Mouse (Mus musculus): ENCODE results near the gene Spast. TPM values are rescaled to one million over a fixed set of nuclear protein-coding genes. Genes with fewer than 3 reads are reported as not detected.
"Not testable (repeated sequence)": the region's sequence is repeated elsewhere in the genome, so short reads cannot be mapped to it uniquely, and the experiment has no call there.

The Spast gene
- 10 to 100 TPM; 53.4 to 55.1 TPM for total RNA-seq (2021)
- long read RNA-seq, experiment 1, full-length matches to known transcripts, result 46 of 62 reads
- long read RNA-seq, experiment 1, partial matches to known transcripts, result 1 of 62 reads
- long read RNA-seq, experiment 1, other reads (novel, unspliced or antisense), result 15 of 62 reads
- long read RNA-seq, experiment 2, full-length matches to known transcripts, result 30 of 39 reads
- long read RNA-seq, experiment 2, partial matches to known transcripts, result 3 of 39 reads
- long read RNA-seq, experiment 2, other reads (novel, unspliced or antisense), result 6 of 39 reads

GRCm38 (mm10) chr17:74338937-74339804 lies at the start of gene Spast:
Gene Spast, plus strand, starts transcription at chr17:74338987.
- DNase-seq (ENCODE audit: extremely low spot score in 1 of 2, low spot score in 2 of 2), result peak; percentile 62 to 67
- intact Hi-C loops (cut with DNase I), result loop anchor here (1.0 to 5.0 kb wide), 5 partner anchors 23 to 1213 kb away; partner anchors contain the start of genes Birc6, Fam98a, Memo1 and Slc30a6
- TF ChIP-seq CTCF (IDR thresholded peaks at IDR 0.05), result no peak
- peak within 1 kb of the TSS; percentile 68 for H3K4me3 ChIP-seq
- H3K27ac ChIP-seq, result peak within 1 kb of the TSS; percentile 77

- Histone ChIP-seq H3K27ac (no peak overlapping the region), H3K4me3 (no peak overlapping the region)
- no peak for DNase-seq (ENCODE audit: extremely low spot score in 1 of 2, low spot score in 2 of 2)
- intact Hi-C loops (cut with DNase I), result no loop called here
- no peak for TF ChIP-seq CTCF (IDR thresholded peaks at IDR 0.05)
Measured at GRCm38 (mm10) chr17:74290198-74290597, 48.6 kb upstream of the Spast start.

GRCm38 (mm10) chr17:74290869-74291268 lies 47.9 kb upstream of the Spast start:
- TF ChIP-seq CTCF (IDR thresholded peaks at IDR 0.05), result no peak
- Histone ChIP-seq H3K4me3 (no peak overlapping the region), H3K27ac (no peak overlapping the region)
- DNase-seq (ENCODE audit: extremely low spot score in 1 of 2, low spot score in 2 of 2), result no peak
- intact Hi-C loops (cut with DNase I), result no loop called here

GRCm38 (mm10) chr17:74291640-74292361 lies 47.0 kb upstream of the Spast start:
- intact Hi-C loops (cut with DNase I), result no loop called here
- TF ChIP-seq CTCF (IDR thresholded peaks at IDR 0.05), result no peak
- no peak overlapping the region for H3K4me3 ChIP-seq
- H3K27ac ChIP-seq, result no peak overlapping the region
- DNase-seq (ENCODE audit: extremely low spot score in 1 of 2, low spot score in 2 of 2), result no peak

- intact Hi-C loops (cut with DNase I), result loop anchor here (2.0 kb wide), 1 partner anchor 45 kb away; the partner anchor contains the start of gene Spast
- H3K4me3 ChIP-seq, result peak overlapping the region; percentile 78
- TF ChIP-seq CTCF (IDR thresholded peaks at IDR 0.05), result no peak
- DNase-seq (ENCODE audit: extremely low spot score in 1 of 2, low spot score in 2 of 2), result peak; percentile 26
- peak overlapping the region; percentile 78 for H3K27ac ChIP-seq
Measured at GRCm38 (mm10) chr17:74293687-74294425, 44.9 kb upstream of the Spast start.

GRCm38 (mm10) chr17:74294426-74295025 lies 44.3 kb upstream of the Spast start:
- TF ChIP-seq CTCF (IDR thresholded peaks at IDR 0.05), result no peak
- intact Hi-C loops (cut with DNase I), result loop anchor here (1.0 to 5.0 kb wide), 3 partner anchors 22 to 272 kb away; partner anchors contain the start of gene Spast
- DNase-seq (ENCODE audit: extremely low spot score in 1 of 2, low spot score in 2 of 2), result peak; percentile 72 to 79
- Histone ChIP-seq H3K4me3 (peak overlapping the region; percentile 78), H3K27ac (peak overlapping the region; percentile 85)

- intact Hi-C loops (cut with DNase I), result loop anchor here (1.0 to 5.0 kb wide), 3 partner anchors 21 to 273 kb away; partner anchors contain the start of gene Spast
- Histone ChIP-seq H3K4me3 (peak within 1 kb of the TSS; percentile 88), H3K27ac (peak within 1 kb of the TSS; percentile 98)
- TF ChIP-seq CTCF (IDR thresholded peaks at IDR 0.05), result no peak
- peak; percentile 83 to 88 for DNase-seq (ENCODE audit: extremely low spot score in 1 of 2, low spot score in 2 of 2)
Measured at GRCm38 (mm10) chr17:74295026-74295970, 43.5 kb upstream of the Spast start, which contains the start of gene Memo1. Gene Memo1, minus strand, starts transcription at chr17:74295521.

GRCm38 (mm10) chr17:74296076-74296823 lies 42.5 kb upstream of the Spast start:
- no peak for DNase-seq (ENCODE audit: extremely low spot score in 1 of 2, low spot score in 2 of 2)
- Histone ChIP-seq H3K4me3 (peak overlapping the region; percentile 88), H3K27ac (peak overlapping the region; percentile 98)
- peak; percentile 38 for TF ChIP-seq CTCF (IDR thresholded peaks at IDR 0.05)
- intact Hi-C loops (cut with DNase I), result loop anchor here (5.0 kb wide), 1 partner anchor 274 kb away; no protein-coding TSS in a partner anchor

GRCm38 (mm10) chr17:74296991-74297390 lies 41.8 kb upstream of the Spast start:
- not testable (repeated sequence) for DNase-seq (ENCODE audit: extremely low spot score in 1 of 2, low spot score in 2 of 2); H3K4me3 ChIP-seq; H3K27ac ChIP-seq
- intact Hi-C loops (cut with DNase I), result loop anchor here (5.0 kb wide), 1 partner anchor 275 kb away; no protein-coding TSS in a partner anchor
